Mouse (Mus musculus) B cell, adult 62 days (primary cell): Measurements from ENCODE around the gene Gm14685. TPM values are rescaled to one million over a fixed set of nuclear protein-coding genes. Genes with fewer than 3 reads are reported as not detected.

Experiments
- total RNA-seq: library from RNA; stranded (reverse); gene quantifications from 4 replicates; pipeline ENCODE4 v1.2.4, GENCODE M21; 2023

Gene Gm14685
- total RNA-seq, result 0.21 to 0.40 TPM (median 0.27 TPM) in 3 of 4 replicates, not detected in the other

GRCm38 (mm10) chrX:73116747-73117146, at the start of gene Gm14685:
Gene Gm14685 (plus strand): TSS chrX:73117047.

GRCm38 (mm10) chrX:73082267-73083055, 34.4 kb upstream of the Gm14685 start, which contains the start of gene Xlr4a:
Gene Xlr4a (minus strand): TSS chrX:73082478.

GRCm38 (mm10) chrX:73096941-73097508, 19.8 kb upstream of the Gm14685 start, which contains the start of gene Xlr3a:
Gene Xlr3a (minus strand): TSS chrX:73097095.

GRCm38 (mm10) chrX:73148496-73148895, 31.6 kb downstream of the Gm14685 start, which contains the start of gene Xlr5b:
Gene Xlr5b (plus strand): TSS chrX:73148796.

GRCm38 (mm10) chrX:73149350-73149749, 32.5 kb downstream of the Gm14685 start, which contains the start of gene DXBay18:
Gene DXBay18 (minus strand): TSS chrX:73149450.

GRCm38 (mm10) chrX:73176889-73177288, 60.0 kb downstream of the Gm14685 start, which contains the start of gene Spin2d:
Gene Spin2d (minus strand): TSS chrX:73176989.

Other genes with a start within 250 kb of the Gm14685 start
- 44.3 to 53.1 TPM (median 48.3 TPM) in 4 replicates for gene Cetn2, start 198.6 kb upstream of the Gm14685 start, total RNA-seq
- gene Nsdhl, start 198.5 kb upstream of the Gm14685 start, total RNA-seq, result 7.9 to 11.2 TPM (median 10.0 TPM) in 4 replicates
- gene Zfp185, start 129.7 kb upstream of the Gm14685 start, total RNA-seq, result not detected in 4 replicates
- 2.0 to 2.4 TPM (median 2.2 TPM) in 4 replicates for gene Pnma5, start 79.9 kb upstream of the Gm14685 start, total RNA-seq
- gene Pnma3, start 52.3 kb upstream of the Gm14685 start, total RNA-seq, result not detected in 4 replicates
- gene Xlr4a, start 34.6 kb upstream of the Gm14685 start, total RNA-seq, result 9.5 to 19.3 TPM (median 13.0 TPM) in 4 replicates
- gene Xlr3a, start 20.0 kb upstream of the Gm14685 start, total RNA-seq, result 0.18 to 4.4 TPM (median 1.8 TPM) in 4 replicates
- not detected in 4 replicates for gene Xlr5b, start 31.7 kb downstream of the Gm14685 start, total RNA-seq
- gene DXBay18, start 32.4 kb downstream of the Gm14685 start, total RNA-seq, result 0.19 TPM in 1 of 4 replicates, not detected in the others
- not detected in 4 replicates for gene Spin2d, start 59.9 kb downstream of the Gm14685 start, total RNA-seq
- 10.5 to 33.8 TPM (median 14.1 TPM) in 4 replicates for gene Xlr3b, start 75.2 kb downstream of the Gm14685 start, total RNA-seq
- 30.2 to 40.7 TPM (median 39.6 TPM) in 4 replicates for gene Xlr4b, start 97.3 kb downstream of the Gm14685 start, total RNA-seq
- gene F8a, start 111.2 kb downstream of the Gm14685 start, total RNA-seq, result 12.5 to 13.9 TPM (median 12.7 TPM) in 4 replicates
- 9.2 to 15.8 TPM (median 13.4 TPM) in 4 replicates for gene Xlr4c, start 126.1 kb downstream of the Gm14685 start, total RNA-seq
- gene Xlr3c, start 148.3 kb downstream of the Gm14685 start, total RNA-seq, result not detected in 4 replicates
- gene Xlr5a, start 175.9 kb downstream of the Gm14685 start, total RNA-seq, result not detected in 4 replicates
- gene Xlr5c, start 175.9 kb downstream of the Gm14685 start, total RNA-seq, result not detected in 4 replicates
- gene Gm45015, start 219.8 kb downstream of the Gm14685 start, total RNA-seq, result not detected in 4 replicates
- gene Zfp275, start 225.6 kb downstream of the Gm14685 start, total RNA-seq, result 26.1 to 32.2 TPM (median 29.1 TPM) in 4 replicates